Mouse (Mus musculus): ENCODE measurements at regions not wholly inside any gene's neighbourhood (a gene's known extent, or its start where the extent isn't known, plus 50 kb on each side); places are given as distances from the start of the nearest gene placed in this dataset.

DNA sequence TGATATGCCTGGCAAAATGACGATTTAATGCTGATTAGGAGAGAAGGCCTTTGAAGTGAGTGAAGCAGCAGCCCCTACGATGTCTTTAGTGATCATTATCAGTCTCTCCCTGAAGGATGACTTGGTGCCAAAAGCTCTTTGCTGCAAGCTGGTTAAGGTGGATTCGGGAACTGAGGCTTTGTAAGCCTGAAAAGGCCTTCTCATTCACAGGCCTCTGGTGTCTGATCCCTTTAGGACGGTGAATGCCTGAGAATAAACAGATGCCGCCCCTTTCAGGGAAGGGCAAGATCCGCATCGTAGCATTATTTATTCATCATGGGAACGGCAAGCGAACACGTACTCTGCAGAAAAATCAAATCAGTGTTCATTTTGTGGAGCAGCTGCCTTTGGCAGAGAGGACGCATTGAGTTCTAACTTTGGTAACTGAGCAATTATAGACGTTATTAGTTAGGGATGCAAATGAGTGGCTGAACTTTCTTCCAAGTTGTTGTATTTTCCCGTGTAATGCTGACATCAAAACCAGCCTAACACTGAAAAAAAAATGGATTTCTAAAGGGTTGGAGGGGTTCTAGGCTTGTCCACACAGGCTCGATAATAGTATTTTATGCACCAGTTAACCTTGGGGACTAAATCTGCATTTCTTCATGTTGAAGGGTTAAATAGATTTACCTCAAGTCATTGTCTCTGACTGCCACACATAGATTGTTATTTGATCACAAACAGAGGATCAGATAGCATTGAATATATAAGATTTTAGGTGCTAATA lies 156.2 kb downstream of the Fbxo8 start:
- no peaks in the 10 kb centered on the region for H3K79me2 ChIP-seq (ENCODE audit: control insufficient read depth, insufficient read depth)
- H3K36me3 ChIP-seq (ENCODE audit: control insufficient read depth, insufficient read depth) = no peaks in the 10 kb centered on the region
- no peak overlapping the region for H3K4me3 ChIP-seq (ENCODE audit: insufficient read depth, poor library complexity, severe bottlenecking)
- H3ac ChIP-seq (ENCODE audit: control insufficient read depth, insufficient read length, low read depth) = no peak overlapping the region
- H3K27me3 ChIP-seq (ENCODE audit: control insufficient read depth, insufficient read depth, insufficient read length) = no peaks in the 10 kb centered on the region
- H3K79me3 ChIP-seq (ENCODE audit: low read depth) = no peaks in the 10 kb centered on the region
- TF ChIP-seq FOSL1 (IDR thresholded peaks at IDR 0.05; ENCODE audit: insufficient read depth, low read length, poor library complexity, severe bottlenecking) (no peak), CTCF (IDR thresholded peaks at IDR 0.05; ENCODE audit: control insufficient read depth, insufficient read depth, insufficient read length) (no peak), USF1 (IDR thresholded peaks at IDR 0.05; ENCODE audit: low read depth) (no peak), MYOD1 (IDR thresholded peaks at IDR 0.05; ENCODE audit: control insufficient read depth, insufficient read length, low read depth) (no peak), MAX (IDR thresholded peaks at IDR 0.05) (no peak), MYOG (IDR thresholded peaks at IDR 0.05; ENCODE audit: control insufficient read depth, extremely low read depth, insufficient read length) (no peak), CEBPB (IDR thresholded peaks at IDR 0.05; ENCODE audit: low read depth) (no peak)

DNA sequence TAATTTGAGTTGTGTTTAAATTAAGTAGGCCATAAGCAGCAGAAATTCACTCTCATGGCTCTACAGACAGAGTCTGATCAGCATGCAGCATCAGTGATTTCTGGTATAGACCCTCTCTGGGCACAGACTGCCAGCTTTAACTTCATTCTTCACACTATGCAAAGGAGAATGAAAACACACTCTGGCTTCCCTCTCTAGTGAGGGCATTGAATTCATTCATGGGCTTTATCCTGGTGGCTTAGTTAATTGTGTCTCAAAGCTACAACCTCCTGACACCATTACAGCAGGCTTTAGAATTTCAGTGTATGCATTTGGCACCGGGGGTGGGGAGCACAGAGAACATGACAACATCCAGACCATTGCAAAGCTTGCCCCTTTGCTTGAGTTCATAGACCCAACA lies 169.1 kb downstream of the Fbxo8 start:
- Histone ChIP-seq H3ac (ENCODE audit: control insufficient read depth, insufficient read length, low read depth) (no peak overlapping the region), H3K79me2 (ENCODE audit: control insufficient read depth, insufficient read depth) (no peaks in the 10 kb centered on the region), H3K27me3 (ENCODE audit: control insufficient read depth, insufficient read depth, insufficient read length) (no peaks in the 10 kb centered on the region), H3K4me3 (ENCODE audit: insufficient read depth, poor library complexity, severe bottlenecking) (no peak overlapping the region), H3K79me3 (ENCODE audit: low read depth) (no peaks in the 10 kb centered on the region), H3K36me3 (ENCODE audit: control insufficient read depth, insufficient read depth) (no peaks in the 10 kb centered on the region)
- TF ChIP-seq USF1 (IDR thresholded peaks at IDR 0.05; ENCODE audit: low read depth) (no peak), CTCF (IDR thresholded peaks at IDR 0.05; ENCODE audit: control insufficient read depth, insufficient read depth, insufficient read length) (no peak), FOSL1 (IDR thresholded peaks at IDR 0.05; ENCODE audit: insufficient read depth, low read length, poor library complexity, severe bottlenecking) (no peak), CEBPB (IDR thresholded peaks at IDR 0.05; ENCODE audit: low read depth) (no peak), MYOG (IDR thresholded peaks at IDR 0.05; ENCODE audit: control insufficient read depth, extremely low read depth, insufficient read length) (no peak), MAX (IDR thresholded peaks at IDR 0.05) (no peak), MYOD1 (IDR thresholded peaks at IDR 0.05; ENCODE audit: control insufficient read depth, insufficient read length, low read depth) (no peak)

DNA sequence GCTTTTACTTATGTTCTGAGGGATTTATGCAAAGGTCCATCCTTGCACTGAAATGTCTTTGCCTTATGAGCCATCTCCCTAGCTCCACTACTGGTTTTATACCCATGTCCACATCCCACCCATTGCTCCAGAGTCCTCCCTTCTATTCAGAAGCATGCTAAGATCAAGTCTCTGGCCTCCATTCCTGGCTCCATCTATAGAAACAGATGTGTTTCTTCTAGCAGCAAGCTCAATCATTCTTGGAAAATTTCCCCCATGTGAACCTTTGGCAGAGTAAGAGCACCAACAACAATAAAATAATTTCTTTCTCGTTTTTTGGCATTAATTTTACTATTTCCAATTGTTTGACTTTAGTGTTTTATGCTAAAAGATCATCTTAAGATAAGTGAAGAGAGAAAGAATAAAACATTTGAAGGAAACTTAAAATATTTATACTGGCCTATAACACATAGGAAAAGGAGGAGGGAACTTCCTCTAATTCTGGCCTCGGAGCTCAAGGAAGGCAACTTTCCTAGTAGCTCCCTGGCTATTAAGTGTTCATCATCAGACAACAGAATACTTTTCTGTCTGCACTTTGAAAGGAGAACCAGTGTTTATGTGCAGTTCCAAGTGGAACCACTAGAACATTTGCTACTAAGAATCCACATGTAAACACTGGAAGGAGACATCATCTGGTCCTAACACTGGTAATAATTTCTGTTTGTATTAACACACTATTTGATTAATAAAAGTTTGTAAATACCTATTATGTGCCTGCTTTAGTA lies 171.8 kb downstream of the Fbxo8 start:
- H3ac ChIP-seq (ENCODE audit: control insufficient read depth, insufficient read length, low read depth) = no peak overlapping the region
- H3K79me2 ChIP-seq (ENCODE audit: control insufficient read depth, insufficient read depth) = no peaks in the 10 kb centered on the region
- no peak overlapping the region for H3K4me3 ChIP-seq (ENCODE audit: insufficient read depth, poor library complexity, severe bottlenecking)
- no peaks in the 10 kb centered on the region for H3K79me3 ChIP-seq (ENCODE audit: low read depth)
- H3K27me3 ChIP-seq (ENCODE audit: control insufficient read depth, insufficient read depth, insufficient read length) = no peaks in the 10 kb centered on the region
- H3K36me3 ChIP-seq (ENCODE audit: control insufficient read depth, insufficient read depth) = no peaks in the 10 kb centered on the region
- TF ChIP-seq MYOD1 (IDR thresholded peaks at IDR 0.05; ENCODE audit: control insufficient read depth, insufficient read length, low read depth) (no peak), FOSL1 (IDR thresholded peaks at IDR 0.05; ENCODE audit: insufficient read depth, low read length, poor library complexity, severe bottlenecking) (no peak), CTCF (IDR thresholded peaks at IDR 0.05; ENCODE audit: control insufficient read depth, insufficient read depth, insufficient read length) (no peak)

DNA sequence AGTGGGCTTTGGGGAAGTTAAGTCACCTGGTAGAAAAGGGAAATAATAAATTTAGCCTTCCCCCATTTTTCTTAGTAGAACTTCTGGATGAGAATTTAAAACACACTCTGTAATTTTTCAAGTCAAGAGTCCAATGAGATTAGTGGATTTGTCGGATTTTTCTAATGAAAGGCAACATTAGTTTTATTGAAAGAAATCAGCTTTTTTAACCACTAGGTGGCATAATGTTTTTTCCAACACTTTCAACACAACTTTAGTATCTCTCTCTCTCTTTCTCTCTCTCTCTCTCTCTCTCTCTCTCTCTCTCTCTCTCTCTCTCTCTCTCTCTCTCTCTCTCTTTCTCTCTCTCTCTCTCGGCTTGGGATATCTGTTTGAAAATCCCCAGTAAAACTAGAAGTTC lies 173.7 kb downstream of the Fbxo8 start:
- TF ChIP-seq FOSL1 (IDR thresholded peaks at IDR 0.05; ENCODE audit: insufficient read depth, low read length, poor library complexity, severe bottlenecking) (no peak), MYOG (IDR thresholded peaks at IDR 0.05; ENCODE audit: control insufficient read depth, extremely low read depth, insufficient read length) (no peak), USF1 (IDR thresholded peaks at IDR 0.05; ENCODE audit: low read depth) (no peak), CEBPB (IDR thresholded peaks at IDR 0.05; ENCODE audit: low read depth) (no peak)
- no peaks in the 10 kb centered on the region for H3K79me2 ChIP-seq (ENCODE audit: control insufficient read depth, insufficient read depth)
- no peaks in the 10 kb centered on the region for H3K79me3 ChIP-seq (ENCODE audit: low read depth)
- H3K4me3 ChIP-seq (ENCODE audit: insufficient read depth, poor library complexity, severe bottlenecking) = no peak overlapping the region
- no peaks in the 10 kb centered on the region for H3K27me3 ChIP-seq (ENCODE audit: control insufficient read depth, insufficient read depth, insufficient read length)
- H3K36me3 ChIP-seq (ENCODE audit: control insufficient read depth, insufficient read depth) = no peaks in the 10 kb centered on the region
- H3ac ChIP-seq (ENCODE audit: control insufficient read depth, insufficient read length, low read depth) = no peak overlapping the region

DNA sequence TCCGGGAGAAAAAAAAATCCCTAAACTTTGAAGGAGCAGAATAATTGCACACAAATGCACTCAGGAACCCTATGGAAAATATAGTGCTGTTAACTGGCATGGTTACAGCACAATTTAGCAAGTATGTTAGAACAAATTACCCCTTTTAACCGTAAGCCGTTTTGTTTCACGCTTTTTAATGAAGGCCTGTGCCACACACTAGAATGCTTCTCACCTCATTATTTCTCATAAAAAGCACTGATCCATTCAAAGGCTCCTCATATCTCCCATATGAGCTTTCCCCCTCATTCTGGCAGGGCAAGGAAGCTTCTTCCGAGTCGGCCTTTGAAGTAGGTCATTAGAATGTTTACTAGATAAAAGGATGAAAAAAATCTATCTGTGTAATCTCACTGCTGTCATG lies 182.4 kb downstream of the Fbxo8 start:
- Histone ChIP-seq H3K4me3 (ENCODE audit: insufficient read depth, poor library complexity, severe bottlenecking) (no peak overlapping the region), H3K36me3 (ENCODE audit: control insufficient read depth, insufficient read depth) (no peaks in the 10 kb centered on the region), H3ac (ENCODE audit: control insufficient read depth, insufficient read length, low read depth) (no peak overlapping the region), H3K79me2 (ENCODE audit: control insufficient read depth, insufficient read depth) (no peaks in the 10 kb centered on the region), H3K79me3 (ENCODE audit: low read depth) (no peaks in the 10 kb centered on the region), H3K27me3 (ENCODE audit: control insufficient read depth, insufficient read depth, insufficient read length) (no peaks in the 10 kb centered on the region)
- TF ChIP-seq FOSL1 (IDR thresholded peaks at IDR 0.05; ENCODE audit: insufficient read depth, low read length, poor library complexity, severe bottlenecking) (no peak), CEBPB (IDR thresholded peaks at IDR 0.05; ENCODE audit: low read depth) (no peak), MAX (IDR thresholded peaks at IDR 0.05) (no peak), MYOG (IDR thresholded peaks at IDR 0.05; ENCODE audit: control insufficient read depth, extremely low read depth, insufficient read length) (no peak), USF1 (IDR thresholded peaks at IDR 0.05; ENCODE audit: low read depth) (no peak), CTCF (IDR thresholded peaks at IDR 0.05; ENCODE audit: control insufficient read depth, insufficient read depth, insufficient read length) (no peak), MYOD1 (IDR thresholded peaks at IDR 0.05; ENCODE audit: control insufficient read depth, insufficient read length, low read depth) (no peak)
